Mouse (Mus musculus): ENCODE results near the gene Gpr108.
"Not testable (repeated sequence)": the region's sequence is repeated elsewhere in the genome, so short reads cannot be mapped to it uniquely, and the experiment has no call there.

The Gpr108 gene

DNA sequence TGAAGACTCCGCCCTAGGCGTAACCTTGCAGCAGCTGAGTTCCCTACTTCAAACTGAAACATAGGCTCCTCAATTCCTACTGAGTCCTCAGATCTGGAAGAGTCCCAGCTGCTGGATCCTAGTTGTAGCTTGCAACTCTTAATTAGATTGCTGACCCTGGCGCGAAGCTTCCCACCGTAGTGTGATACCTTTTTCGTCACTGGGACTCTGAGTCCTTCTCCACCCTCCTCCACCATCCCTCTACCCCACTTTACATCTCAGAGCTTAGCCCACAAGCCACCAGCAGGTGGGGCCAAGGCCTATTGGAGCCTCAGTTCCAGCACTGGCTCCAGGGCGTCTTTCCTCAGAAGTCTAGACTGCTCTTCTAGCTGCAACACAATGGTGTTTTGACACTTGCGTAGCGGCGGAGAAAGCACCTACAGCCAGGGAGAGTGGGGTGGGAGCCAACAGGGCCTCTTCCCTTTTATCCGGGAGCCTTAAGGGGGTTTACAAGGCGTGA is at the start of gene Gpr108:
Gpr108 (minus strand) TSS at position 246 of the 499 bp plus-strand sequence.
- DNase-seq (ENCODE audit: low spot score): peak; percentile 84

DNA sequence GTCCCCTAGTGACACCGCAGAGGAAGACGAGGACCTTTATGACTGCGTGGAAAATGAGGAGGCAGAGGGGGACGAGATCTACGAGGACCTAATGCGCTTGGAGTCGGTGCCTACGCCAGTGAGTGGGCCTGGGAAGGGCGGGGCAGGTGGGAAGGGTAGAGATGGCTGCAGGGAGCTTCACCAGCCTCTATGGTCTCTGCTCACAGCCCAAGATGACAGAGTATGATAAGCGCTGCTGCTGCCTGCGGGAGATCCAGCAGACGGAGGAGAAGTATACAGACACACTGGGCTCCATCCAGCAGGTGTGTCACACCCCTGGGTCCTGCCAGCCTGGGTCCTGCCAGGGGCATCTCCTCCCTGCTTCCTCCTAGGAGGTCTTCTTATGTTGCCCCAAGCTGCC is 48.8 kb upstream of the Gpr108 start:
- DNase-seq (ENCODE audit: low spot score): no peak

DNA sequence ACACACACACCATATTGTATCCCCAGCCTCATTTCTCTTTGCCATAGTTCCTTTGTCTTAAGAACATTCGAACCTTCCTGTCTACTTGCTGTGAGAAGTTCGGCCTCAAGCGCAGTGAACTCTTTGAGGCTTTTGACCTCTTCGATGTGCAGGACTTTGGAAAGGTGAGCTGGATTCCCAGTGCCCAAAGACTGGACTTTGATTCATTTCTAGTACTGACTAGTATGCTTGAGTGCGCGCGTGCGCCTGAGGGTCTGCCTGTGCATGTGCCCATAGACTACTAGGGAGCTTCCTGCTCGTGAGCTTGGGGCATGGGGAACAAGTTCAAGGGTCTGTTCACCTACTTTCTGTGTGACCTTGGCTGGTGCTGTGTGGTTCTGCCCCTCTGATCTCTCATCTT is 47.7 kb upstream of the Gpr108 start:
- no peak for DNase-seq (ENCODE audit: low spot score)

DNA sequence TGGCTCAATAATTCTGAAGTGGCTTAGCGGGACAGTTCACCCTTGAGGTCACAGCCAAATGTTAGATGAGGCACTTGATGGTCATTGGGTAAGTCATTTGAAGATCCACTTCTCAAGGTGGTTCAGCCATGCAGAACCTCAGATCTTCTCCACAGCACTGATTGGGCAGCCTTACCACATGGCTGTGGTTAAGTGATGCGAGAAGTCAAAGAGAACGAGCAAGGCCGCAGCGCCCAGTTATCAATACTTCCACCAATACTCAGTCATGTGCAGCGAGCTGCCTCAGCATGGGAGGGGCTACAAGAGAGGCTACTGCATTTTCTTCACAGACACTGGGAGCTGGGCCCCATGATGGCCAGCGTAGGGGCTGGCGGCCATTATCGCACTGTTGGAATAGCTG is 44.7 kb upstream of the Gpr108 start:
- no peak for DNase-seq (ENCODE audit: low spot score)

- DNase-seq (ENCODE audit: low spot score): no peak
Observed at GRCm38 (mm10) chr17:57292302-57292701, 44.1 kb upstream of the Gpr108 start.

GRCm38 (mm10) chr17:57290671-57291055 is 42.4 kb upstream of the Gpr108 start:
- DNase-seq (ENCODE audit: low spot score): no peak

- DNase-seq (ENCODE audit: low spot score): no peak
Observed at GRCm38 (mm10) chr17:57290001-57290670, 41.9 kb upstream of the Gpr108 start.

GRCm38 (mm10) chr17:57289252-57289651 is 41.0 kb upstream of the Gpr108 start:
- DNase-seq (ENCODE audit: low spot score): no peak

DNA sequence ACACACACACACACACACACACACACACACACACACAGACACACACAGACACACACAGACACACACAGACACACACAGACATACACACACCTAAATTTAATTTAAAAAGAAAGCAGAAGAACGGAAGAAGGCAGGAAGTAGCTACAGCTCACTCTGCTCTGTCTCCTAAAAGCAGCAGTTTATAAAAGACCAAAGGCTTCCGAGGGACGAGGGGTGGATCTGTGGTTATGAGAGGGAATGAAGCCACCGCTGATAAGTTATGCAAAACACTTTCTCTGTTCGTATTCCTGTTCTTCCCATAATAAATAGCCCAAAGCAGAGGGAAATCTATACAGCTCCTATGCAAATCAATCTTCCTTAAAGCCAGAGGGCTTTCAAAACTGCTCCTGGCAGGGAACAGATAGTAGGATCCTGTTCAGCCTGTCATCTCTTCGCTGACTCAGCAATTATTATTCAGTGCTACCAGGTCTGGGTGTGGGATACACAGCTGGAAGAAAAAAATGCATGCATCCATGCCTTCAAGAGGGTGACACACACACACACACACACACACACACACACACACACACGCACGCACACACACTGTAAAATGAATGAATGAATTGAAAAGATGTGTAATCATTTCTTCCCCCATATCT is 38.6 kb upstream of the Gpr108 start:
- DNase-seq (ENCODE audit: low spot score): no peak

- no peak for DNase-seq (ENCODE audit: low spot score)
Observed at GRCm38 (mm10) chr17:57285077-57285476, 36.8 kb upstream of the Gpr108 start.

DNA sequence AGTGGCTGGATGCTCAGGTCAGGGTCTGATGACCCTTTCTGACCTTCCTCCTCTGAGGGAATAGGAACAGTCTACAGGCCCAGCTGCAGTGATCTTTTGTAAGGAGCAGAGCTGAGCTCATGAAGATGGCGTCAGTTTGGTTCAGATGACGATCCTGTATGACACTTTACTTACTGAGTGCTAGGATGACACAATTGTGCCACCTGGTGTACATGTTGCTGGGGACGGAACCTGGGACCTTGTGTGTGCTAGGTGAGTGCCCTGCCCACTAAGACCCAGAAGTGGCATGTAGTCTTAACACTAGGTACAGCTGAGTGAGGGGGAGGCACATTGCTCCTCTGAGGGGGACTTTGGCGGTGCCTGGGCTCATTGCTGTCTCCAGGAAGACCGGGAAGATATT is 35.7 kb upstream of the Gpr108 start:
- no peak for DNase-seq (ENCODE audit: low spot score)

DNA sequence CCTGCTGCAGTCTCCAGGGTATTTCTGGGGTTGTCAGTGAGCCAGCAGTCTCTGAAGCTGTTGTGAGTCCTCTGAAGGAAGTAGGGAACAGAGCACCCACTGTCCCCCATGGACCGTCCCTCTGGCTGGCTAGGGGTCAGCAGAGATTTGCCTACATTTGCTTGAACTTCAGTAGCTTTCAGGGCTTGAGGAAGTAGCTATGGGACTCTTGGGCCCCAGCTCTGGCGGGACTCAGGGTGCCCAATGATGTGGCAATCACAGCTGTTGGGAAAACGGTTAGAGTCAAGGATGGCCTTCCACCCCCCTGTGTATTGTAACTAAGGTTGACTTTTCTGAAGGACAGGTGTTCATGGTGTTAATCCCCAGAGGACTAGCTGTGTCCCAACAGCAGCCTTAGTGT is 32.2 kb upstream of the Gpr108 start:
- DNase-seq (ENCODE audit: low spot score): no peak

DNA sequence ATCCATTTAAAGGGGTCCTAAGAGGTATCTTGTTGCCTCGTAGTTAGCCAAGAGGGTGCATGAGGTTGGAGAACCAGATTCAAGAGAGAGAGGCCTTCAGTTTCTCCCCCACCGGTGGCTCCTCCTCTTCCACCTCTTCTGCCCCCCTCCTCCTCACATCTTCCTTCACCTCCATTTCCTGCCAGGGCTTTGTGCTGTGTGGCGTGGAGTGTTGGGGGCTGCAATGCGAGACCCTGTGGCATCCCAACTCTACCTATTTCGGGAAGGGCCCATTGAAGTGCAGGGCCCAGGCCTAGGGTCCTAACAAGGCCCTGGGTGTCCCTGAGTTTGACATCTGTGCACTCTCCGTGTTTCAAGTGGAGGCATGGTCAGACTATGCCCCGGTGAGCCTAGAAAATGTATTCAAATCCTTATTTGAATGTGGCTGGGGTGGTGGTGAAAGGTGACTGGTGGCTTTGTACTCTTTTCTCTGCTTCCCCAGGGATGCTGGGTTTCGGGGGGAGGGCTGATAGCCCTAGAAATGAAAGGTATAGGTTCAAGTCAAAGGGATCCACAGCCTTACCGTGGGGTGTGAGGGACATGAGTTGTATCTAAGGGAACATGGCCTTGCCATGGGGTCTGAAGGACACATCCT is 31.5 kb upstream of the Gpr108 start:
- no peak for DNase-seq (ENCODE audit: low spot score)

DNA sequence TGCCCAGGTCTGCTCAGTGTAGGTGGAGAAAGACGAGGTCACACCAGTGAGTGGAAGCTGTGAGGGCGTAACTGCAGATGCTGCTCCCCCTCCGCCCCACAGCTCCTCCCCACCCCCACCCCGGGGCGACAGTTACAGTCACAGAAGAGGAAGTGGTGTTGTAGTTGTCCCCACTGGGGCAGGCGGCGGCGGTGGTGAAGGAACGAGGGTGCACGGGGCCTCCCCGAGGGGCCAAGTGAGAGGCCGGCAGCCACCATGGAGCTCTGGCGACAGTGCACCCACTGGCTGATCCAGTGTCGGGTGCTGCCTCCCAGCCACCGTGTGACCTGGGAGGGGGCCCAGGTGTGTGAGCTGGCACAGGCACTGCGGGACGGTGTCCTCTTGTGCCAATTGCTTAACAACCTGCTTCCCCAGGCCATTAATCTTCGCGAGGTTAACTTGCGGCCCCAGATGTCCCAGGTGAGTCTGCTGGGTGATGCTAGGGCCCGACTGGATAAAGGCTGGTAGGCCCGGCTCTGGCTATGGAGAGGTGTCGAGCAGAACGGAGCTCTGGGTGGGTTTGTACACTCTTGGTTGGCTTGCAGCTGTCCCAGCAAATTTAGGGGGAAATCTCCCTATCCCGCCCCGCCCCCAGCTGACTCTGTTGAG is 30.8 kb upstream of the Gpr108 start, which contains the start of gene Vav1:
Vav1 (plus strand) TSS at position 158 of the 648 bp plus-strand sequence.
- DNase-seq (ENCODE audit: low spot score): no peak

DNA sequence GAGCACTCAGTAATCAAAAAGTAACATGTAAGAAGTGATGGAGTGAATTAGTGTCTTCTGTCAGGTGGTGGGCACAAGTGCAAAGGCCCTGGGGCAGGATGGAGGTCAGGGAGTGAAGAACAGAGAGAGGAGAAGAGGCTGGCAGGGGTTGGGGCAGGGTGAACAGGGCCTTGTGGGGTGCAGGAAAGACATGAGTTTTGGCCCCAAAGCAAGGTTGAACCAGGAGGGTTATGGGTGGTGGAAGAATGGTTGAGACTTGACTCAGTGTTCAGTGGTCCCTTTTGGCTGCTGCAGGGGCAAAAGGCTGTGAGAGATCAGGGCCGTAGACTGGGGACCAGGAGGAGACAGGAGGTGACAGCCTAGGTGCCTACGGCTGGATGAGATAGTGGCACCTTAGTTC is 30.3 kb upstream of the Gpr108 start:
- DNase-seq (ENCODE audit: low spot score): no peak

DNA sequence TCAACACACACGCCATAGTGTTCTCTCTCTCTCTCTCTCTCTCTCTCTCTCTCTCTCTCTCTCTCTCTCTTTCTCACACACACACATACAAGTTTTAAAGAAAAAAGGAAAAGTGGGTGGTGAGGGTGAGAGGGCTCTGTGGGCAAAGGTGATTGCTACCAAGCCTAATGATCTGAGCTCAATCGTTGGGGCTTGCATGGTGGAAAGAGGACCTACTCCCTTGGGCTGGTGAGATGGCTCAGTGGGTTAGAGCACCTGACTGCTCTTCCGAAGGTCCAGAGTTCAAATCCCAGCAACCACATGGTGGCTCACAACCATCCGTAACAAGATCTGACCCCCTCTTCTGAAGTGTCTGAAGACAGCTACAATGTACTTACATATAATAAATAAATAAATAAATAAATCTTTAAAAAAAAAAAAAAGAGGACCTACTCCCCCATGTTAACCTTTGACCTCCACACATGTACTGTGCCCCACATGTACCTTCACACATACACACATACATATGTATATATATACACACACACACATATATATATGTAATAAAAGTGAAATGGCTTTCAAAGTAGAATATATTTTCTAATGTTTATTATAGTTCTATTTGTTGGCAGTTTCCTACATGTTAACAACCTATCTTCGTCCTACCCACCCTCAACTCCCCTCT is 29.5 kb upstream of the Gpr108 start:
- DNase-seq (ENCODE audit: low spot score): not testable (repeated sequence)

DNA sequence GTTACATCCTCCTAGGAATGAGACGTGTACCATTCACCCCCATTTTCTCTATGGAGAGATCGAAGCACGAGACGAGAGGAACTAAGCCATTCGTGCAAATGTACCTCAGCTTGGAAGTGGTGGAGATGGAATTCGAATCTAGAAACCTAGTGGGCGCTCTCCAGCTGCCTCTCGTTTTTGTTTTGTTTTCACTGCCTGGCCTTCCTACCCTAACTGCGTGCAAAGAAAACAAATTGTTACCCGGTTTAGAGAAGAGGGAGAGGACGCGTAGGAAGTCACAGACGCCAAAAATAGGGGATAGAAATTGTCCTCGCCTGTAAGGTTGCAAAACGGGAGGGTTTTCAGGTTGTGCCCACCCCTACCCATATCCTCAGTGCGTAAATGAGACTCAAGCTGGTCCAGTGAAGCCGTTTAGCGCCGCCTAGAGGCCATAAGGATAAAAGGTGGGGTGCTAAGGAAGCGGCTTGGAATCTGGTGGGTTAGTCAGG is 28.4 kb upstream of the Gpr108 start:
- peak; percentile 63 for DNase-seq (ENCODE audit: low spot score)

GRCm38 (mm10) chr17:57275997-57276351 is 27.7 kb upstream of the Gpr108 start:
- DNase-seq (ENCODE audit: low spot score): no peak

DNA sequence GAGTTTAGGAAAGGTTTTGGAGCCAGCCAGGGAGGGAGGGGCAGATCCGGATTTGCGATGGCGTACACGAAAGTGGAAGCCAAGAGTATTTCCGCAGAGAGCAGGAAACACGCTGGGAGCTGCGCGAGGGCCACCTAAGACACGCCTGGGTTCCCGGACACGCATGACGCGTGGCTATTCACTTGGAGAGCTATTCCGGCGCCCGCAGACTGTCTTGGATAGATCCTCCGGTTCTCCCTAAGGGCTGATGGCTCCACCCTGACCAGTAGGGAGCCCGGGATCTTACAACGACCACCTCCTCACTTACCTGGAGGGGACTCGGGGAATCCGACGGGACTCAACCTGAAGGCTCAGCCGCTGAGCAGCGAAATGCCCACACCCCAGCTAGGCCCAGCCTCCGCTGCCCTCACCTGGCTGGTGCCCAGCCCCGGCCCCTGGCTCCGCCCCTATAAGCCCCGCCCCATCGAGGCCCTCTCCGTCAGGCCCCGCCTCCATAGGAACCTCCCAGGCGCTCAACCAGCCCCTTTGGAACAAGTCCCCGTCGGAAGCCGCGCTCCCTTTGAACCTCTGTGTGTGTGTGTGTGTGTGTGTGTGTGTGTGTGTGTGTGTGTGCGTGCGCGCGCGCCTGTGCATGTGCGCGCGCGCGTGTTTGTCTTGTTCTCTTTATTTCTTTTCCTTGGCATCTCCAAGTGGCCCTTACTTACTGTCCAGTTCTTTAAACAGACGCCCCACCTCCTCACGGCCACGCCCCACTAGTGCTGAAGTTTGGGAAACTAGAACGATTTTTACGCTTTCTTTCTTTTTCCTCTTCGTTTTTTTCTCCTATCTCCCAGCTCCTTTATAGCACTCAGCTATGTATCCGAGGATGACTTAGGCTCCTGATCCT is 27.1 kb upstream of the Gpr108 start:
- DNase-seq (ENCODE audit: low spot score): peak; percentile 89

DNA sequence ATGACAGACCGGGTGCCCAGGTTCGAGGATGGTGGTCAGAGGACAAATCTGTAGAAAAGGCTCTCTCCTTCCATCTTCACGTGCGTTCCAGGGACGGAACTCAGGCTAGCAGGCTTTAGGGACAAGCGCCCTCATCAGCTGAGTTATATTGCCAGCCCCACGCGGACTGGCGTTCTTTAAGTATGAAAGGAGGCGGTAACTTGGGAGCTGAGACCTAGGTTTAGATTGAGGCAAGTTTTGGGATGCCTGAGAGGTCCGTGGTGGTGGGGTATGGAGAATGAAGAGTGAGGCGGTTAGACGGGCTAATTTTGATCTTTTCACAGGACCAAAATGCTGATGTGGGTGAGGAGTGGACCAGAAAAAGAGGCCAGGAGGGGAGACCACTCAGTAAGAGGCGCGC is 26.4 kb upstream of the Gpr108 start:
- no peak for DNase-seq (ENCODE audit: low spot score)

GRCm38 (mm10) chr17:57273846-57274245 is 25.6 kb upstream of the Gpr108 start:
- DNase-seq (ENCODE audit: low spot score): no peak
